Mouse (Mus musculus): ENCODE measurements at regions not wholly inside any gene's neighbourhood (a gene's known extent, or its start where the extent isn't known, plus 50 kb on each side); places are given as distances from the start of the nearest gene placed in this dataset.

DNA sequence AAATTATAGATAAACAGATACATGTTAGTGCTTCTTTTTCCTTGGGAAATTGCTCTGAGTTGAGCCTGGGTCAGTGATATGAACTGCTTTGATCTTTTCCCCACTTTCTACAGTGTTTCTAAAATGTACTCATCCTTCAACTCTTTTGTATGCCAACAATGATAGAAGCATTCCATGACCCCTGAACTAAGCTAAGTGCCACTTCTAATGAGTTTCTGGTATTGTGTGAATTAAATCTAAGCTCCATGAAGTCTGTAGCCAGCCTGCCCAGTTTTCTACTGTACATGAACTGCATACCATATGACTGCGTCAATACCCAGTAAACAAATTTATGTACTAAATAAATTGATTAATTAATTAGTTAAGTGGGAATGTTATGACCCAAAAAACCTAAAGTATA lies 171.1 kb upstream of the Steap4 start:
- no peak for TF ChIP-seq CTCF (conservative IDR thresholded peaks at IDR 0.05; ENCODE audit: low read length)
- TF ChIP-seq NANOG (IDR thresholded peaks at IDR 0.05; ENCODE audit: borderline replicate concordance, low read length), result no peak
- no peak for TF ChIP-seq POU5F1 (IDR thresholded peaks at IDR 0.05; ENCODE audit: borderline replicate concordance, low read length)

Data from E14TG2a.4 (cell line).